Mouse (Mus musculus) naive thymus-derived CD4-positive, alpha-beta T cell, adult 2 months (primary cell): ENCODE data around the gene Myt1l.

ENCODE experiments used
- DNase-seq: peaks from one replicate; pipeline ENCODE4 v3.0.0-alpha.2; 2011; ENCODE audit warnings: low read depth

Myt1l gene

DNA sequence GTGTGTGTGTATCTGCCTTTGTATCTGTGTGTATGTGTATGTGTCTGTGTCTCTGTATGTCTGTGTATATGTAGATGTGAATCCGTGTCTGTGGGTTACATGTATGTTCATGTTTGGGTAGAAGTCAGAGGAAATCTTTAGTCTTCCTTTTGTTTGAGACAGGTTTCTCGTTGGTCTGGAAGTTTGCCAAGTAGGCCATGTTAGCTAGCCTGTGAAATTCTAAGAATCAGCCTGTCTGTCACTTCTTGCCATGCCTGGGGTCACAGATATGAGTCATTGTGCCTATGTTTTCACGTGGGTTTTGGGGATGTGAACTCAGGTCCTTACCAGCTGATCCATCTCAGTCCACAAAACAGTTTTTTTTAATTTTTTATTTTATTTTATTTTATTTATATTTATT, 128.9 kb downstream of the Myt1l start:
- DNase-seq = no peak

DNA sequence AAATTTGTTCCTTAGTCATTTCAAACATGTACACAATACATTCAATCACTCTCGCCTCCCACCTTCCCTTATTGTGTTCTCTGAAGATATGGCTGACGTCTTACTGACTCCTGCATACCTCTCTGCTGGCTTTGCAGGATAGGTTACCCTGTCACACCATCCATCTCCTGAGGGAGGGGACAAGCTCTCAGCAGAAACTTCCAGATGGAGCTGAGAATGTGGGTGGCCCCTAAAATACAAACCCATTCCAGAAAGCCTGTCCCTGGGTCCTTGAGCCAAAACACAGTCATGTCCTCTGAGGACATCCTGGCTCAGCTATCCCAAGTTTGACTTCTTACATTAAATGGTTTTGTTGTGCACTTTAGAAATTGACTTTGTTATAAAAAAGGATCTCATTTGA, 129.7 kb downstream of the Myt1l start:
- no peak for DNase-seq

DNA sequence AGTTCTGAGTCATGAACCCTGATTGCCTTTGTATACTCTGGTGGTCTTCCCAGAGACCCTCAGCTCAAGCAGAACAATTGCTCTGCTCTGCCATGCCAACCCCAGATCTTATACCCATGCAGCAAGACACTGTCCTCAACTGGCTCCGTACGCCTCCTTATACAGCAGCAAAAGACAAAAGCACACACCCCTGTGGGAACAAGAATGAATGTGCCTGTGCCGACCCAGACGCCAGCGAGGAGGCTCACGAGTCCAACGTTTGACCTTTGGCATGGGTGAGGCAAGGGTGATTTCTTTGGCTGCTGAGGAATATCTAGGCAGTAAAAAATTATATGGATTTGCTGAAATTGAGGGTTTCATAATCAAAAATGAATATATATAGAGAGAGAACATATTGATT, 143.8 kb downstream of the Myt1l start:
- no peak for DNase-seq

DNA sequence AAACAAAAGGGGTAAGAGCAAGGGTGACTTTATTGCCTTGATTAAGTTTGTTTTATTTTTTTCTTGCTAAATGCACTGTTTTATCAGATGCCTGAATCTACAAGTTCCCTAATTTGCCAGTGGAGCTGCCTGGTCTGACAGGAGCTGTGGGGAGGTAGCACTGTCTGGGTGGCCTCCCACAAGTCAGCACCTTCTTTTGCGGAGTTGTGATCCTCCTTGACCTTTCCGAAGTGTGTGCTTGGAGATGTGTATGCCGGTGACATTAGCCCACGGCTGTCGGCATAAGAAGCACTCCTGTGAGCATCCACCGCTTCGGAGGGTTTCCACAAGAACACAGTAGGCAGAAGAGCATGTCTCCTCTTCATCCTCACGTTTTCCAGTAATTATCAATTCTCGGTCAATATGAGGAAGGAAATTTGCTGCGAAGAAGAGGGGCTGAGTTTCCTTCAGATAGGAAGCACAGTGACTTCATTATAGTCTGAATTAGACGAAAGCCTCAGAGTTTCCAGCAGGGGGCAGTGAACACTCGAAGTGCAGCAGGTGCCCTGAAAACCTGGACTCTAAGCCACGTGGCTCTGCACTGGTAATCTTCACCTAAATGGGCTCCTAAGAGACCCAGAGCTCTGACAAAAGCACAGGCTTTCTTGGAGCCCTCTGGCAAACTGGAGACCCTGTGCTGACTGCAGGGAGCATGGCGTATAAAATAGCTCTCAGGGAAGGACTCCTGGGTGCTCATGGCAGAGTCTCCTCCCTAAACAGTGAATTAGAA, 147.6 kb downstream of the Myt1l start:
- DNase-seq = no peak

DNA sequence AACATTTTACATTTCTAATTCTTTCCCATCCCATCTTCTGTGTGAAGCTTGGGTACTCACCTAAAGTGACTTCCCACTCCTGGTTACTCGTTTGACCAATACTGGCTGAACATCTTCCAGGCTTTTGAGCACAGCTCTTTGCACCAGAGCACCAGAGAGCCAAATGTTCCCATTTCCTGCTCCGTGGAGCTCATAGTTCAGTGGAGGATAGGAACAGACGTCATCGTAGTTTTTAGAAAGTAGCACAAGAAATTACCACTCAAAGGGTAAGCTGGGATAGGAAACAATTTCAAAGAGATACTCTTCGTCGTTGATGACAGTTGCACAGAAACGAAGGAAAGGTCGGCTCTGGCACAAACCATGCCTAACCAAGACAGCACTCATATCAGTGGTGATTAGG, 154.2 kb downstream of the Myt1l start:
- no peak for DNase-seq

DNA sequence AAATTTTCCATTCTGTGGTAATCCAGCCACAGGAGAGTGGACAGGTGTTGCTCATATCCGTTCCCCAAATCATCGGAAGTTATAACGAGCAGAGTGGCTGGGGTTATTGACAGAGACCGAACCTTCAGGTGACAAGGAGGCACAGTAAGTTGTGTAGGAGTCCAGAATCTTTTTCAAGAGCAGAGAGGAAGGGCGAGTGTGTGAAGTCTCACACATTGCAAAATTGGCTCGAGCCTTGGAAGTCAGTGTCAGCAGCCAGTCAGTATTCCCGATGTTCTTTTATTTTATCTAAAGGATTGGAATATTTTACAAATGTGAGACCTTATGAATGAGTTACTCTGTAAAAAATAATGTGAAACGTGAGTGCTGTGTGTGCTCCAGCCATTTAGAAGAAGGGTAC, 154.8 kb downstream of the Myt1l start:
- no peak for DNase-seq

DNA sequence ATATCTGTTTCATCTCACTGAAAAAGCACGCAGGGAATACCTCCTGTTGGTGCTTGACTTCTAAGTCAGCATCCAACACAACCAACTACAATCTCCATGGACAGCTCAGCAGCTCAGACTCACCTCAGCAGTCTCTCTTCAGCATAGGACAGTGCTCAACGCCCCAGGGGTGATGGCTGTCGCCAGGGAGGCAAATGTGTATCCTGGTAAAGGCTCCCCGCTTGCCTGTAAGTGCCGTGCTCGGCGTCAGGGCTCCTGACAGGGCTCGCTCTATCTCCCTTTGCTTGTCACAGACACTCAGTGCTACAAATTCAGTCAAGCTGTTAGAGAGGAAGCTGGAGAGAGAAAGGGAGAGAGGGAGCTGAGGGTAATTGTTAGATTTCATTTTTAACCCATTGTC, 158.1 kb downstream of the Myt1l start:
- DNase-seq = no peak

DNA sequence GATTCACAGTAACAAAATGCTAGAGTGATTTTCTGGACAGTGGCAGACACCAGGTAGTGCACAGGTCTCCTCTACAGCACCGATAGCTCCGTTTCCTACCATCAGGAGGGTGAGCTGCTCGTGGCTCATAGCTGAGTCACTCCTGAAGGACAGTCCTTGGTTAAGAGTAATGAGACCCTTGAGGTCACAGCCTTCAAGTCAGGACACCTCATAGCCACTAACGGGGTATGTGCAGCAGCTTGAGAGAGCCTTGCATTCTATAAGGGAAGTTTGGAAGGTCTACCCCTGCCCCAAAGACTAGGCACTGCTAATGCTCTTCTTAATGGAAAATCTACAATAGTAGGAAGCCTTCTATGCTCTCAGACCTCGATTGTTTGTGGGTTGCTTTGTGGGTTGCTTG, 163.4 kb downstream of the Myt1l start:
- no peak for DNase-seq

DNA sequence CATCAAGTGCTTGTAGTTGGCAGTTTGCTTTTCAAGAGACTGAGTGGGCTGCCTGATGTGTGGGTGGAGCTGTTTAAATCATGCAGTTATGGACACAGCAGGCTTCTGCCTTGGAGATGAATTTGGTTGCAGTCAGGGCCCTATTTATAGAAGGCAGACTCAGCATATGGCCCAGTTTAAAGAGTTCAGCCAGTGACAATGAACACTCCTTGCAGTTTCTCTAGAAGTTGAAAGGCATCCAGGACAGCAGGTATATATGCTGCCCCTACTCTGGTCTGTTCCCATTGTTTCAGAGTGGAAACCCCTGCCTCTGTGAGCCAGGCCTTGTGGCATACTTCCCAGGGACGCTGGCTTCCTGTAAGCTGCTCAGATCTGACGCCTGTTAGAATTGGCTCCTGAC, 167.0 kb downstream of the Myt1l start:
- no peak for DNase-seq

DNA sequence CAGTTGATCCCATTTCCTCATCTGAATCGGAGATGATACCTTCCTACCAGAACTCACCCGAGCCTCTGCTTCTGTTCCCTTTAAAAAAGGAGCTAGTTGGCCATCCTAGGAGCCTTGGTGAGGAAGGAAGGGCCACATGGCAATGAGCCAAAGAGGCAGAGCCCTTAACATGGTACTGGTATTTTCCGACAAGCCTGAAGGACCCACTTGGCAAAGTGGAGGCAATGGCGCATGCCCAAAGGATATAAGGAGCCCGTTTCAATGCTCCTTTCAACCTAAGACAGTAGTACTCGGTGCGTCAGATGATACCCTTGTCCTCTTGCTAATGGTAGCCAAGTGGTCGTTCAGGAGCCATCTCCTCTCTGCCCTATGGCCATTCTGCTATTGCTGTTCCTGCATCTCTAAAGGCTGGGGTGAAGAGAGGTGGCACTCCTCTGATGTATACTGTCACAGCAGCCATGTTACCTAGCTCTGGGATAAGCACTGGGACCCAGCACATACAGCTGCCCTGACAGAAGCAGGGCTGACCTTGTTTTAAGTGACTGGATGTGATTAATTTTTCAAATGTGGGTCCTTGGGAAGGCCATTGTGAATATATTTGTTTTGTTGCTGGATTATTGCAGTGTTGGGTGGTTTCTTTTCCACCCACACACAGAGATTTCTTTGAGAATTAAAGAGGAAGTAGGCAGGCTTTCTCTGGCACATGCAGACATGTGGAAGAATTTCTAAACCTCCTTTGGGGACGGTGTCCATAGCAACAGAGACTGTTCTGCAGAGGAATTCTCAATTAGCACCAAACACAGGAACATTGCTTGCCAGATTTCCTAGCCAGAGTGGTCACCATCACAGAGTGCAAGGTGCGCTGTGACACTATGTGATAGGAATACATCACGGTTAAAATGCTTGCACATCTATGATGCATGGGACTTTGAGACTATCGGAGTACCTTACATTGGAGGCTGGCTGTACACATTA, 169.6 kb downstream of the Myt1l start:
- no peak for DNase-seq

DNA sequence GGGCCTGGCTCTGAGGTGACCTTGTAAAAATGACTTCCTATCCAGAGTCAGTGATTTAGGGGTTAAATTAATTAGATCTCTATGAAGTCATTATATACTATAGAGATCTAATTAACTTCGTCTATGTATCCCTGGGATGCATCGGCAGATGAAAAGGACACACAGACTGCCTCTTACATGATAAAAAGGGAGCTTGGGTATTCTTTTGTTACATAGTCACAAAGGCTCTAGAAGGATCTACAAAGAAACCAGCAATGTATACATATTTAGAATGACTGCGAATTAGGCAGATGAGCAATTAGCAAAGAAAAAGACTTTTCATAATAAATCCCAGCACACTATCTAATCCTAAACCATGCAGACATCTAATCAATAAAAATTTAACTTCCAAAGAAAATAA, 170.4 kb downstream of the Myt1l start:
- no peak for DNase-seq

DNA sequence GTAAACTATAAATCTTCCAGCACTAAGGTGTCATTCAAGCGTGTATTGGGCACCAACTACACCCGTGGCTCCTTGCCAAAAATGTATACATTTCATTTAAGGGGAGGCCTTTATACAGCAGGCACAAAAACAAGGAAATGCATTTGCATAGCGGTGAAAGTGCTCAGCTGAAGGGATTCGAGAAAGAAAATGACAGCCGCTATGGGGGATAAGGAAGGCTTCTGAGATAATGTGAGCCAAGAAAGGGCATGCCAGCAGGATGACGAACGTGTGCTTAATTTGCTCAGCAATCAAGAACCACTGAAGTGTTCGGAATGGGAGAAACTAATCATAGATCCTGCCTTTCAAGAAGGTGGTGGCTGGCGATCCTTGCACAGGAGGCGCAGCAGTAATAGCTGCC, 170.8 kb downstream of the Myt1l start:
- no peak for DNase-seq

DNA sequence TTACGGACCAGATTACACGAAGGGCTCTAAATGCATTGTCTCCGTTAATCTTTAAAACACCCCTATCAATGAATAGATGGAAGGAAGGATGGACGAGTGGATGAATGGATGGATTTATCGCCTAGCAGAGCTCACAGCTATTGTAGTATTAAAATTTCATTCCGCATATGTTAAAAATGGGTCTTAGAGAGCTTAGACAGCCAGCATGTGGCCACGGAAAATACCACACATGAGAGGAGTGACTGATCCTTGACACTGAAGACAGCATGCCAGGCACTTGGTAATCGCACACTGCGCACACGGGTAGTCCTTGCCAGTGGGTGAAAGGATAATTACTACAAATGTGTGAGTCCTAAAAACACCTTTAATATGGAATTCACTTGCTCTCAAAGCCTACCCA, 171.2 kb downstream of the Myt1l start:
- no peak for DNase-seq

DNA sequence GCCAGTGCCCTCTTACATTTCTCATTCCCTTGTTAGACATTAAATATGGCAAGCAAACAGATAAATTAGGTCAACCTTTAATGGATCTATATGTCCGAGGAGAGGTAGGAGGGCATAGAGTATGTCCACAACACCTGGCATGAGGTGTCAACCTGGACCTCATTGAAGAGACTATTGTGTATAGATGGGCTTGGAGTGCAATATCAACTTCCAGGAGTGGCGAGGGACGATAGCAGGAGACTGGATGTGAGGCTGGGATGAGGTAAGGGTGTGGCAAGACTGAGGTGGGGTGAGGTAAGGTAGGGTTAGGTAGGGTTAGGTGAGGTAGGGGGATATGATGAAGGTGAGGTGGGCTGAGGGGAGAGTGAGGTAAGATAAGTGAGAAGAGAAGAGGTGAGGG, 171.8 kb downstream of the Myt1l start:
- no peak for DNase-seq

DNA sequence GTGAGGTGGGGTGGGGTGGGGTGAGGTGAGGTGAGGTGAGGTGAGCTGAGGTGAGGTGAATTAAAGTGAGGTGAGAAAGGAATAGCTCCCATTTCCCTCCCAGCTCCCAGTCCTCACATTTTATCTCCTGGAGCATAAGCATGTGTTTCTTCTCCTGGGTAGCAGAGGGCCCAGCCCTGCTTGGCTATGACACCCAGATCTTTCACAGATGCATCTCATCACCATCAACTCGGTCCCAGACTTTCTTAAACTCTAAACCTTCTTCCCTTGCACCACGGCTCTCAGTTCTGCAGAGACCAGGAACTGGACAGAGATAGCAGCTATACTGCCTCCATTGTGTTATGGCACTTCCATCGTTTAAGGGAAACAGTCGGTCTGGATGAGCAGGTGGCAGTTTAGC, 172.9 kb downstream of the Myt1l start:
- no peak for DNase-seq

DNA sequence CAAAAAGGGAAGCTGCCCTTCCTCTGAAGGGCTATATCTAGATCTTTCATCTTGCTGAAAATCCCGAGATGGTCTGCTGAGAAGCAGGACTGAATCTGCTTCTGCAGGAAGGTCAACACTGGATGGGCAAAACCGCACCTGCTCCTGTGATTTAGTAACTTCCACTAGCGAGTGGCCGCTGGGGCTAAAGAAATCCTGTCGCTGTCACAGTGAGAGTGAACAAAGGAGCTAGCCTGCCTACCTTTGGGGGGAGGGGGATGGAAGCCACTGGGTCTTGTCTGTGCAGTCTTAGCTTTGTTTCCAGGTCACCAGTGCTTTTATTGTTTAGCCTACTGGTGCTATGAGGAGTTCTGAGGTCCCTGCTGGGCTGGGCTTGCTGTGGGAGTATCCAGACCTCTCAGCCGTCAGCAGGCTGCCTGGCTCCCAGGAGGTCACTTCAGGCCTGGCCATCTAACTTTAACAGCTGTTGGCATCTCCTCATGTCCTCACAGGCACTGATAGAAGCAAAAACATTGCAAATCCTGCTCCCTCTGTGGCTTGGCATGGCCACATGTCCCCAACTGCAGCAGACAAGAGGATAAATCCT, 173.6 kb downstream of the Myt1l start:
- no peak for DNase-seq

DNA sequence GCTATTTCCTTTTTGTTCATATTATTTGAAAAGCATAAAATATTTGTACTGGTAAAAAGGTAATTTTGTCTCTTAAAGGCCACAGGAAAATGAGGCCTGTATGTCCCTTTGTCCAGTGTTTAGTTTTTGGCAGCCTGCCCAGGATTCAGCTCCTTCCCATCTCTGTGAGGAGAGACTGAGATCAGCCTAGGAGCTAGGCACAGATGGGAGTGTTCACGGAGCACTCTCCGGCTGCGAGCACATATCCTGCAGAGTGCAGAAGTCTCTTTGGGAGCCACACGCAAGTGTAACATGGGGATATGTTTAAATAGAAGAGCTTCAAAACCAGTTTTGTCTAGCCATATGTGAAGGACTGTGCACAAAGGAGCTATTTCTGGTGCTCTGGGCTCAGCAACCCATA, 174.4 kb downstream of the Myt1l start:
- DNase-seq = no peak

DNA sequence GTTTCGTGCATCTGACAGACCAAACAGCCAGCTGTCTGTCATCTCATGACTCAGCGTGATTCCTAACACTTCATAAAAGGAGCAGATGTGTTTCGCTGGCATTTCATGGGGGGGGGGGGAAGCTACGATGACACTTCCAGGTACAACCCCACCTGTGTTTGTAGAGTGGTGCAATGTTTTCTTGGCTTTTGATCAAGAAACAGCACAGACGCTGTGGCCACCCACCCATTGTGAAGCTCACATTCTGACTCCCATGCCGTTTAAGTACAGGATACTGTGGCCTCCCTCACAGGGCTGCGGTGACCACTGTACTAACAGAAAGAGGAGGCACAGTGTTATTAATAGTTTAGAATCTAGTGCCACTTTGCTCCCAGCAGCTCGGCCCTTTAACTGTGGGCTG, 175.4 kb downstream of the Myt1l start:
- no peak for DNase-seq

DNA sequence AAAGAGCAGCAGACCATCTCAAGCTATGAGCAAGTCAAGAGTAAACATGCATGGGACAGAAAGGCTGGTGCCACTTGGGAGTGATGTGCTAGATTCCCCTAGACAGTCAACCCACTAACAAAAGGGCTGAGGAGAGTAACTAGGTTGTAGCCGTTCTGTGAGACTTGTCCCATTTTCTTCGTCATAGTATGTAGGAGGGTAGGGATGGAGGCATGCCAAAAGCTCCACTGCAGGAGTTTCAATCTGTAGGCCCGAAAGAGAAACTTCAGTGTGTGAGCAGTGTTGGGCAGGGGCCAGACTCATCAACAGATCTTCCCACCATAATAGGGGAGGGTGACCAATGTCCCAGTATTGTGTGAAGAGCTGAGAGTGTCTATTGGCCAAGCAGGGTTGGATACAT, 178.9 kb downstream of the Myt1l start:
- DNase-seq = no peak

DNA sequence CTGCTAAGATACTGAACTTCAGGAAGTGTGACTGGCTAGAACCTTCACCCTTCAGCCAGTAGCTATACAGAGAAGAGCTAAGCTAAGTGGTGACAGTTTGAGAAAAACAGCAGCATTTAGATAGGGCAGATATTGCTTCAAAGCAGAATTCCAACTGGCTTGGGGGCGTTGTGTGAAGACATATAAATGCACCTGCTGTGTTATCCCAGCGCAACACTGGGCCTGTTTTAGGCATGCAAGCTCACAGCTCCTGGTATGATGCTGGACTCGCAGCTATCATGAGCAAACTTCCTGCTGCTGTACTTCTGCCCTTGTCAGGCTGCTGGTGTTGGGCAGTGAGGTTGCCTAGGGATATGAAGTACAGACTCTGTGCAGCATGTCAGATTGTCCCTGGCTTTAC, 180.0 kb downstream of the Myt1l start:
- DNase-seq = no peak

DNA sequence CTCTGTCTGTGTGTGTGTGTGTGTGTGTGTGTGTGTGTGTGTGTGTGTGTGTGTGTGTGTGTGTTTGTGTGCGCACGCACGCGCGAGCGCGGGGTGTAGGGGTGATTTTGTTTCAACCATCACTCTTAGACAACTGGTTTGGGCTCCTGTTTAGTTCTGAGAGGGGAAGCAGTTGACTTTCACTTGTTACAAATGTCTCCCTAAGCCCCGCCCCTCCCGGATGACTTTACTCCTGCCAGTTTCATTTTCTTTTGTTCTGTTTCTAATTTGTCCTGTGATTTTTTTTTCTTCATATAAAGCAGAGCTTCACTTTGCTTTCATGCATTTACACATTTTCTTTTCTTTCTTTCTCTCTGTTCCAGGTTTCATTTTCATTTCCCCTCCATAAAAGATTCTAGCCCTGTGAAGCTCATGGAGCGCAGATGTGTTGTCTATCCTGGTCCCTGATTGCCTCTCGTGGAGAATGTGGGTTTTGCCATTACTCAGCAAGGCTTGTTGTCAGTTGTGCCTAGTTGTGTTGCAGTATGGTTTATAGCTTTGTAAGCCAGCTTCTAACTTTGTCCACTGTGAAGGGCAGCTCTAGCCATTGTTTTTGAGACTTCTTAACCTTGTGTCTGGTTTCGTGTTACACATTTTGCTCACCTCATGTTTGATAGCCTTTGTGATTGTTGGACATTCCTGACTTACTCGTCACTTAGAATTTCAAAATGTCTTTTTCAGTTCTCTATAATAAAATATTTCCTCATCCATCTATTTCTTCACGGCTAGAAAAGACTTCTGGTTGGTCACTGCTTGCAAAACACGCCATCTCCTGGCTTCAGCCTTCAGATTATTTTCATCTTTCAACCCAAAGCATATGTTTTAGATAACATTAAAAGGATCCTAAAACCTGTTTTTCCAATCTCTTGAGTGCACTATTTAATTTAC, 184.9 kb downstream of the Myt1l start:
- no peak for DNase-seq
